Mouse (Mus musculus): ENCODE measurements around the gene Zbtb3. TPM values are rescaled to one million over a fixed set of nuclear protein-coding genes. Genes with fewer than 3 reads are reported as not detected.

Gene Zbtb3
- polyA plus RNA-seq (2012; rRNA removed), result 1.6 and 1.9 TPM in 2 replicates

GRCm38 (mm10) chr19:8802130-8802821 lies at the start of gene Zbtb3:
Gene Zbtb3, plus strand, starts transcription at chr19:8802555.

GRCm38 (mm10) chr19:8756635-8757387 lies 45.5 kb upstream of the Zbtb3 start, which contains the start of gene Nxf1:
Gene Nxf1, plus strand, starts transcription at chr19:8757073.

DNA sequence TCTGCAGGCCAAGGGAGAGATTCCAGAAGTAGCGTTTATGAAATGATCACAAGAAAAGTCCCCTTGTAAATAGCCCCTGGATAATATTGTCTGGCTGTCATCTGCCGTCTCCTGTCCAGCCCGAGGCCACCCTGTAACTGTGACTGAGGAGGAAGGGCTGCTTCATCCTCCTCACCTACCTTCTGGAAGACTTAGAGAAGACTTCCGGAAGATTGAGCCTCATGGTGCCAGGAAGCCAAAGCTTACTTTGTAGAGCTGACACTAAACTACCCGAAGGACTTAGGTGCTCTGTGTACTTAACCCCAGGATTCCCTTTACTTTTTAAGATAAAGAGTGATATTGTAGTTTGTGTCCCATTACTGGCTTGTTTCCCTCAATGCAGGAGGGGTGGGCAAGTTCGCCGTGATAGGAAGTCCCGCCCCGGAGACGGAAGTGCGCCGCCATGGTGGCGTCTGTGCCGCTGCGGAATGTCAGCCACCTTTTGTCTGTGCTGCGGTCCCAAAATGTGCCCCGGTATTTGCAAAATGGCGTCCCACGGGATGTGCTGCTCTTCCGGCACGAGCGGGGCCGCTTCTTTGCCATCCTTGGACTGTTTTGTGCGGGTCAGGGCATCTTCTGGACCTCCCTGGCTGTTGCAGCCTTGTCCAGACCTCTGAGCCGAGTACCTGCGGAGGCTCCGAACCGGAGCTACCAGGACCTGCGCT lies 31.6 kb upstream of the Zbtb3 start, which contains the start of gene Tmem223:
Gene Tmem223 (plus strand): TSS at position 430 of the 704 bp plus-strand sequence.

DNA sequence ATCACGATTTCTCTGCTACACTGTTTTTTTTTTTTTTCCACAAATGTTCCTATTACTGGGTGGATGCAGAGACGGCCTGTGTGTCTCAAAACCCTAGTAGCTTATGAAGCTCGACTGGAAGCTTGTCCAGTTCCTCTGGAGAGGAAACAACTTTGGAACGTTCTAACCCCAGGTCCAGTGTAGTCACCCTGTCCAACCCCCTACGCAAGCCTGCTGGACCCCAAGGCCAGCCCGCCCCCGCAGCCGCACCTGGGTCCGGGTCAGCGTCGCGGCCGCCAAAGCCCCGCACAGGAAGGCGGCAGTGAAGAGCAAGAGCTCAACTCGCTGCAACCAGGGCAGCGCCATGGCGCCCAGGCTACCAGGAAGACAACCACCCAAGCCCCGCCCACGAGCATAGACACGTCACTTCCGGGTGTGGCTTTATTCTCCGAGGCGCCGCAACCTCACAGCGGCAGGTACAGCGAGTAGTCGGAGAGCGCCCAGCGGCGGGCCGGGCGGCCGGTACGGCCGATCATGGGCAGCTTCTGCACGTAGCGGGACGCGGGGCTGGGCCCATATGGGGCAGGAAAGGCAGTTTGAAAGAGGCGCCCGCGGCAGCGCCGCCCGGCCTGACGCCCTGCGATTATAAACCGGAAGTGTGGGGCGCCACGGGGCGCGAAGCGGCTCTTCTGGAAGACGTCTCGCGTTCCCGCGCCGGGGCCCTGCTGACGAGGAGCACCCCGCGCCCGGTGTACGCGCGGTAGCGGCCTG lies 28.1 kb upstream of the Zbtb3 start, which contains the start of gene Tmem179b:
Gene Tmem179b (minus strand): TSS at position 382 of the 750 bp plus-strand sequence.

GRCm38 (mm10) chr19:8786008-8786781 lies 16.2 kb upstream of the Zbtb3 start, which contains the start of gene Taf6l:
Gene Taf6l, minus strand, starts transcription at chr19:8786417.

GRCm38 (mm10) chr19:8798264-8798946 lies 4.0 kb upstream of the Zbtb3 start, which contains the start of gene Polr2g:
Gene Polr2g, minus strand, starts transcription at chr19:8798577.

GRCm38 (mm10) chr19:8818801-8819595 lies 16.6 kb downstream of the Zbtb3 start, which contains the start of gene Ttc9c:
Gene Ttc9c, minus strand, starts transcription at chr19:8819333.

DNA sequence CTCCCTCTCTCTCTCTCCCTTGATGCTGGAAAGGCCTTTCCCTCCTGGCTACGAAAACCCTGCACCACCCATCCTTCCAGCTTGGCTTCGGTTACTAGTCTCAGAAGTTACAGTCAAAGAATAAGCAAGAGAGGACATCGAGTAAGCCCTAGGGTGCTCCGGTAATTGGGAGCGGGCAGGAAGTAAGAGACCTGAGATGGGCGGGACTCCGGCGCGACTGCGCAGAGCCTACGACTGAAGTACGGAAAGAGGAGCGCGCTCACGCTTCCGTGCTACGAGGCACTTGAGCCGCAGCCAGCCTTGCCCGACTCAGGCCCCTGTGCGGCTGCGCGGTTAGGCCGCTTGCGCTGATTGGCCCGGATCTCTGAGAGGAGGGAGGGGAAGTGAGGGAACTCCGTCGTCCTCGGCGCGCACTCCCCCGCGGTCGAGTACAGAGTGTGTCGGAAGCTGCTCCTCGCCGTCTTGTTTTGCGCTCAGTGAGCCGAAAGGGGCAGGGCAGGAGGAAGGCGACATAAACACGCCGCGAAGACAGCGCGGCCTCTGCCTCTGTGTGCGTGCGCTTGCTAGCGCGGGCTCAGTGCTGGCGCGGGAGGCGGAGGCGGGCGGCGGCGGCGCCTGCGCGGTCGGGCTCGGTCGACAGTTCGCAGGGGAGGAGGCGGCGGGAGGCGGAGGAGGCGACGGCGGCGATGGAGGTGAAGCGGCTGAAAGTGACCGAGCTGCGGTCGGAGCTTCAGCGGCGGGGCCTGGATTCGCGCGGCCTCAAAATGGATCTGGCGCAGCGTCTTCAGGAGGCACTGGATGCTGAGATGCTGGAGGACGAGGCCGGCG lies 17.5 kb downstream of the Zbtb3 start, which contains the start of gene Hnrnpul2:
Gene Hnrnpul2 (plus strand): TSS at position 415 of the 828 bp plus-strand sequence.

DNA sequence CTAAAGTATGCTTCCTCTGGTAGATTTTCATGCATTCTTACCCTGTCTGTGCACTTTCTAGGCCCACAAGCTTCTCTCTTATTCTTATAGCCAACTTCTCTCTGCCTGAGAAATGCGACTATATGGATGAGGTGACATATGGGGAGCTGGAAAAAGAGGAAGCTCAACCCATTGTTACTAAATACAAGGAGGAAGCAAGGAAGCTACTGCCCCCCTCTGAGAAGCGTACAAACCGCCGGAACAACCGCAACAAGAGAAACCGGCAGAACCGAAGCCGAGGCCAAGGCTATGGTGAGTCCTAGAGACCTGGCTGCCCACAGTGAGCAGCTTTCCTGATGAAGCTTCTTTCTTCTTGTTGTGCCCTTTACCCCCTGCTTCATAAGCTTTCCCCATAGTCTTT lies 27.3 kb downstream of the Zbtb3 start, which contains the start of gene AC129217.1:
Gene AC129217.1 (plus strand): TSS at position 114 of the 400 bp plus-strand sequence.

GRCm38 (mm10) chr19:8837251-8837791 lies 35.0 kb downstream of the Zbtb3 start, which contains the start of gene Bscl2:
Gene Bscl2, plus strand, starts transcription at chr19:8837467.

GRCm38 (mm10) chr19:8839103-8839907 lies 37.0 kb downstream of the Zbtb3 start, which contains the start of gene Gng3:
Gene Gng3, minus strand, starts transcription at chr19:8839194.

DNA sequence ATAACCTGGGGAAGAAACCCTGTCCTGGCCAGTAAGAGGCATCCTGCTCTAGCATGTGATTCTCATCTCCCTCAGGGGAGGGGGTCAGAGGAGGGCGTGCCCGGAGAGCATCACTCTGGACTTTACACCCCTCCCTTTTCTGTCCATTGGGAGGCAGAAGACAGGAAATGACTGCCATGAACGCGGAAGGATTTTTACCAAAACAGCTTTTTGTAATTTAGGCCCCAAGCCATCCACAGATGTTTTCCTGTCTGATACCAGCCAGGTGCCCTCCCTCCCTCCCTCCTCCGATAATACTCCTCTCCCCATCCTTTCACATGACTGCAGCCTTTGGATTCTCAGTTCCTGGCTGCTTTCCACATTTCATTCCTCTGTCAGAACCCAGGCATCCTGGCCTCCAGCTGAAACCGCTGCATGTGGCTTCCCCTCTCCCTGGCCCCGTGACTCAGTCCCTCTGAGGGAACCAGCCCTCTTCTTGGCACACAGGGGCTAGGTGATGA lies 48.1 kb downstream of the Zbtb3 start, which contains the start of gene Lrrn4cl:
Gene Lrrn4cl (plus strand): TSS at position 367 of the 500 bp plus-strand sequence.

Other genes starting within 250 kb of the Zbtb3 start
- not detected in 2 replicates for gene Slc22a8, start 211.3 kb upstream of the Zbtb3 start, polyA plus RNA-seq (2012; rRNA removed)
- gene Slc22a6, start 184.5 kb upstream of the Zbtb3 start, polyA plus RNA-seq (2012; rRNA removed), result not detected in 2 replicates
- gene Chrm1, start 138.8 kb upstream of the Zbtb3 start, polyA plus RNA-seq (2012; rRNA removed), result 8.6 and 12.4 TPM in 2 replicates
- gene Slc3a2, start 79.2 kb upstream of the Zbtb3 start, polyA plus RNA-seq (2012; rRNA removed), result 77.3 and 84.0 TPM in 2 replicates
- 23.1 and 24.6 TPM in 2 replicates for gene Wdr74, start 66.7 kb upstream of the Zbtb3 start, polyA plus RNA-seq (2012; rRNA removed)
- gene 1700092M07Rik, start 61.8 kb upstream of the Zbtb3 start, polyA plus RNA-seq (2012; rRNA removed), result not detected in 2 replicates
- gene Stx5a, start 61.1 kb upstream of the Zbtb3 start, polyA plus RNA-seq (2012; rRNA removed), result 76.8 and 84.3 TPM in 2 replicates
- 46.2 and 48.5 TPM in 2 replicates for gene Nxf1, start 45.5 kb upstream of the Zbtb3 start, polyA plus RNA-seq (2012; rRNA removed)
- gene Tmem223, start 31.6 kb upstream of the Zbtb3 start, polyA plus RNA-seq (2012; rRNA removed), result 138 and 175 TPM in 2 replicates
- gene Tmem179b, start 28.1 kb upstream of the Zbtb3 start, polyA plus RNA-seq (2012; rRNA removed), result 72.7 and 126 TPM in 2 replicates
- gene Taf6l, start 16.1 kb upstream of the Zbtb3 start, polyA plus RNA-seq (2012; rRNA removed), result 9.5 and 9.9 TPM in 2 replicates
- gene Polr2g, start 4.0 kb upstream of the Zbtb3 start, polyA plus RNA-seq (2012; rRNA removed), result 17.4 and 20.0 TPM in 2 replicates
- gene Ttc9c, start 16.8 kb downstream of the Zbtb3 start, polyA plus RNA-seq (2012; rRNA removed), result 9.8 and 12.1 TPM in 2 replicates
- gene Hnrnpul2, start 17.5 kb downstream of the Zbtb3 start, polyA plus RNA-seq (2012; rRNA removed), result 23.2 and 24.4 TPM in 2 replicates
- gene AC129217.1, start 27.2 kb downstream of the Zbtb3 start, polyA plus RNA-seq (2012; rRNA removed), result 2.4 and 6.1 TPM in 2 replicates
- 125 and 157 TPM in 2 replicates for gene Bscl2, start 34.9 kb downstream of the Zbtb3 start, polyA plus RNA-seq (2012; rRNA removed)
- 2.1 and 2.8 TPM in 2 replicates for gene Gng3, start 36.6 kb downstream of the Zbtb3 start, polyA plus RNA-seq (2012; rRNA removed)
- gene Lrrn4cl, start 48.2 kb downstream of the Zbtb3 start, polyA plus RNA-seq (2012; rRNA removed), result 1.5 and 3.0 TPM in 2 replicates
- 113 and 124 TPM in 2 replicates for gene Ubxn1, start 68.9 kb downstream of the Zbtb3 start, polyA plus RNA-seq (2012; rRNA removed)
- 24.9 and 27.0 TPM in 2 replicates for gene Uqcc3, start 78.4 kb downstream of the Zbtb3 start, polyA plus RNA-seq (2012; rRNA removed)
- 0.76 and 1.1 TPM in 2 replicates for gene Lbhd1, start 81.2 kb downstream of the Zbtb3 start, polyA plus RNA-seq (2012; rRNA removed)
- gene Gm49403, start 81.4 kb downstream of the Zbtb3 start, polyA plus RNA-seq (2012; rRNA removed), result not detected in 2 replicates
- 9.0 and 12.8 TPM in 2 replicates for gene 1810009A15Rik, start 86.3 kb downstream of the Zbtb3 start, polyA plus RNA-seq (2012; rRNA removed)
- not detected in 2 replicates for gene Gm49416, start 86.4 kb downstream of the Zbtb3 start, polyA plus RNA-seq (2012; rRNA removed)
- gene Ints5, start 90.5 kb downstream of the Zbtb3 start, polyA plus RNA-seq (2012; rRNA removed), result 24.4 and 26.7 TPM in 2 replicates
- gene Ganab, start 95.5 kb downstream of the Zbtb3 start, polyA plus RNA-seq (2012; rRNA removed), result 94.0 and 114 TPM in 2 replicates
- gene B3gat3, start 117.8 kb downstream of the Zbtb3 start, polyA plus RNA-seq (2012; rRNA removed), result 114 and 123 TPM in 2 replicates
- gene Rom1, start 126.8 kb downstream of the Zbtb3 start, polyA plus RNA-seq (2012; rRNA removed), result 11.4 and 12.6 TPM in 2 replicates
- gene Eml3, start 127.0 kb downstream of the Zbtb3 start, polyA plus RNA-seq (2012; rRNA removed), result 34.6 and 42.8 TPM in 2 replicates
- 17.1 and 24.9 TPM in 2 replicates for gene Mta2, start 139.3 kb downstream of the Zbtb3 start, polyA plus RNA-seq (2012; rRNA removed)
- gene Tut1, start 151.3 kb downstream of the Zbtb3 start, polyA plus RNA-seq (2012; rRNA removed), result 14.7 and 16.6 TPM in 2 replicates
- 172 and 210 TPM in 2 replicates for gene Eef1g, start 164.5 kb downstream of the Zbtb3 start, polyA plus RNA-seq (2012; rRNA removed)
- 26.2 and 29.7 TPM in 2 replicates for gene Ahnak, start 186.7 kb downstream of the Zbtb3 start, polyA plus RNA-seq (2012; rRNA removed)